Mouse (Mus musculus): ENCODE measurements at regions not wholly inside any gene's neighbourhood (a gene's known extent, or its start where the extent isn't known, plus 50 kb on each side); places are given as distances from the start of the nearest gene placed in this dataset.
A peak's percentile ranks its signal among the peaks of the same experiment; 100 is the strongest.

DNA sequence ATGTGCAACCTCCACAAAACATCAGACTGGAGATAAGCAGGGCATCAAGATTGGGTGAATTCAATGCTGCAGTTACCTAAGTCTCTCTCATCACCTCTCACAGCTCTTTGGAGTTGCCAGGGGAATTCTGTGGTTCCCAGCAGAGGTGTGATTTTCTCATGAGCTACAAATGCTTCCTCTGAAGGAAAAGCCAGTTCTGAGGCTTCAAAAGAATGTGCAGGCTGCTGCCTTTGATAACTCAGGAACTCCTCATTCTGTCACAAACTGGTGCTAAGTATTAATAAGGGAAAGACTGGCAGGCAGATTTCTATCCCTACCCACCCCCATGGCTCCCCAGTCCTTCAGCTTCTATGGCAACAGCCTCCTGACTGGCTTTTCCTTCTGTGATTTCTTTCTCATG is 243.8 kb upstream of the Gria1 start:
- H3K36me3 ChIP-seq (ENCODE audit: control insufficient read depth, insufficient read depth) = no peaks in the 10 kb centered on the region
- H3K79me3 ChIP-seq (ENCODE audit: low read depth) = no peaks in the 10 kb centered on the region
- no peaks in the 10 kb centered on the region for H3K79me2 ChIP-seq (ENCODE audit: control insufficient read depth, insufficient read depth)
- H3ac ChIP-seq (ENCODE audit: control insufficient read depth, insufficient read length, low read depth) = no peak overlapping the region
- H3K4me3 ChIP-seq (ENCODE audit: insufficient read depth, poor library complexity, severe bottlenecking) = no peak overlapping the region
- H3K27me3 ChIP-seq (ENCODE audit: control insufficient read depth, insufficient read depth, insufficient read length) = no peaks in the 10 kb centered on the region
- TF ChIP-seq MYOG (IDR thresholded peaks at IDR 0.05; ENCODE audit: control insufficient read depth, extremely low read depth, insufficient read length) (no peak), CTCF (IDR thresholded peaks at IDR 0.05; ENCODE audit: control insufficient read depth, insufficient read depth, insufficient read length) (no peak), MAX (IDR thresholded peaks at IDR 0.05) (no peak), MYOD1 (IDR thresholded peaks at IDR 0.05; ENCODE audit: control insufficient read depth, insufficient read length, low read depth) (no peak), USF1 (IDR thresholded peaks at IDR 0.05; ENCODE audit: low read depth) (no peak), FOSL1 (IDR thresholded peaks at IDR 0.05; ENCODE audit: insufficient read depth, low read length, poor library complexity, severe bottlenecking) (no peak), CEBPB (IDR thresholded peaks at IDR 0.05; ENCODE audit: low read depth) (no peak)

DNA sequence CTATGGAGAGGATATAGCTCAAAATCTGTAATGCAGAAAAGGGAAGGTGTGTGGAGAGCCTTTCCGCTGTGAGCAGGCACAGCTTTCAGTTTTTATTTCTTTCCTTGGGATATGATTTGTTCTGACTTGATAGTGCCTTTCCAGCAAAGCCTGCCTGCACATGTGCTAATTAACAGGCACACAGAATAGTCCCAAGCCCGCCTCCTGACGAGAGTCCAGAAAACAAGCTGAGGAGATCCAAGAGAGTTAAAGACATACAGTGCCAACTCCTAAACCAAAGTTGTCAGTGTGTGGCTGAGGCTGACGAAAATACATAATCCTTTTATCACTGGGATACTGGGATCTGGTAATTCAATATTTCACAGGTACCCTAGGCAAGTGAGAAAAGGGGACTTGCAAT is 224.8 kb upstream of the Gria1 start:
- Histone ChIP-seq H3K36me3 (ENCODE audit: control insufficient read depth, insufficient read depth) (no peaks in the 10 kb centered on the region), H3K27me3 (ENCODE audit: control insufficient read depth, insufficient read depth, insufficient read length) (no peaks in the 10 kb centered on the region), H3K79me3 (ENCODE audit: low read depth) (no peaks in the 10 kb centered on the region), H3ac (ENCODE audit: control insufficient read depth, insufficient read length, low read depth) (no peak overlapping the region), H3K79me2 (ENCODE audit: control insufficient read depth, insufficient read depth) (no peaks in the 10 kb centered on the region), H3K4me3 (ENCODE audit: insufficient read depth, poor library complexity, severe bottlenecking) (no peak overlapping the region)
- TF ChIP-seq FOSL1 (IDR thresholded peaks at IDR 0.05; ENCODE audit: insufficient read depth, low read length, poor library complexity, severe bottlenecking) (no peak), CTCF (IDR thresholded peaks at IDR 0.05; ENCODE audit: control insufficient read depth, insufficient read depth, insufficient read length) (no peak), CEBPB (IDR thresholded peaks at IDR 0.05; ENCODE audit: low read depth) (no peak), USF1 (IDR thresholded peaks at IDR 0.05; ENCODE audit: low read depth) (no peak), MYOG (IDR thresholded peaks at IDR 0.05; ENCODE audit: control insufficient read depth, extremely low read depth, insufficient read length) (no peak), MYOD1 (IDR thresholded peaks at IDR 0.05; ENCODE audit: control insufficient read depth, insufficient read length, low read depth) (no peak), MAX (IDR thresholded peaks at IDR 0.05) (no peak)

DNA sequence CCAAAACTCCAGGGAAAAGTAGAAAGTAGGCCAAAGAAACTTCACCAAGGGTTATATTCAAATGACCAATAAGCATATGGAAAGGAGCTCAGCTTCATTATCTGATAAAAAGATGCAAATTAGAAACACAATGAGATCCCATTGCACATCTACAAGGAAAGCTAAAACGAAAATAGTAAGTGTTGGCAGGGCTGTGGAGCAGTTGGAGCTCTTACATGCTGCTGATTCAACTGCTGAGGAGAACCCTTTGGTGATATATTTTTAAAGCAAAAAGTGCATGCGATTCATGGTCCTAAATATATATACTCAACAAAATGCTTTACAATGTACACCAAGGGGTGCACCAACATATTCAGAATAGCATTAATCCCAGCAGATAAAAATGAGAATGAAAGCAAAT is 218.5 kb upstream of the Gria1 start:
- no peaks in the 10 kb centered on the region for H3K79me3 ChIP-seq (ENCODE audit: low read depth)
- no peak overlapping the region for H3K4me3 ChIP-seq (ENCODE audit: insufficient read depth, poor library complexity, severe bottlenecking)
- TF ChIP-seq CTCF (IDR thresholded peaks at IDR 0.05; ENCODE audit: control insufficient read depth, insufficient read depth, insufficient read length) (no peak), CEBPB (IDR thresholded peaks at IDR 0.05; ENCODE audit: low read depth) (no peak), MAX (IDR thresholded peaks at IDR 0.05) (no peak), MYOG (IDR thresholded peaks at IDR 0.05; ENCODE audit: control insufficient read depth, extremely low read depth, insufficient read length) (no peak), MYOD1 (IDR thresholded peaks at IDR 0.05; ENCODE audit: control insufficient read depth, insufficient read length, low read depth) (no peak), USF1 (IDR thresholded peaks at IDR 0.05; ENCODE audit: low read depth) (no peak)
- H3K36me3 ChIP-seq (ENCODE audit: control insufficient read depth, insufficient read depth) = no peaks in the 10 kb centered on the region
- no peak overlapping the region for H3ac ChIP-seq (ENCODE audit: control insufficient read depth, insufficient read length, low read depth)
- no peaks in the 10 kb centered on the region for H3K27me3 ChIP-seq (ENCODE audit: control insufficient read depth, insufficient read depth, insufficient read length)
- no peaks in the 10 kb centered on the region for H3K79me2 ChIP-seq (ENCODE audit: control insufficient read depth, insufficient read depth)

DNA sequence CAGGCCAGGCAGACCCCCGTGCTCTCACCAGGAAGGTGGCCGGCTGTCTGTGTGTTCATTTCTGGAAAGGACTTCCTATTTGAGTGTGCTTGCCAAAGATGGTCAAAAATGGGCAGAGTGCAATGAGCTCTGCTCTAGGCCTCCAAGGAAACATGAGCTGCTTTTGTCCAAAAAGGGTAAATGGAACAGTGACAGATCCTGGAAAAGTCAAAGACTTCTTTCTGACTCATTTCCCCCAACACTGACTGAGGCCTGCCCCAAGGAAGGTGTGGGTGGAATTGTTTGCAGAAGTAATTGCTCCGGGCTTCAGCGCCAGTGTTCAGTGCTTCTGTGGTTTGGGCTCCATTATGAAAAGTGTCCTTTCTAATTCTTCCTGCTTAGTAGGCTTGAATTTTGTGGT is 203.9 kb upstream of the Gria1 start:
- no peak overlapping the region for H3ac ChIP-seq (ENCODE audit: control insufficient read depth, insufficient read length, low read depth)
- no peaks in the 10 kb centered on the region for H3K27me3 ChIP-seq (ENCODE audit: control insufficient read depth, insufficient read depth, insufficient read length)
- H3K36me3 ChIP-seq (ENCODE audit: control insufficient read depth, insufficient read depth) = no peaks in the 10 kb centered on the region
- no peaks in the 10 kb centered on the region for H3K79me3 ChIP-seq (ENCODE audit: low read depth)
- no peaks in the 10 kb centered on the region for H3K79me2 ChIP-seq (ENCODE audit: control insufficient read depth, insufficient read depth)
- no peak for TF ChIP-seq USF1 (IDR thresholded peaks at IDR 0.05; ENCODE audit: low read depth)
- H3K4me3 ChIP-seq (ENCODE audit: insufficient read depth, poor library complexity, severe bottlenecking) = no peak overlapping the region

DNA sequence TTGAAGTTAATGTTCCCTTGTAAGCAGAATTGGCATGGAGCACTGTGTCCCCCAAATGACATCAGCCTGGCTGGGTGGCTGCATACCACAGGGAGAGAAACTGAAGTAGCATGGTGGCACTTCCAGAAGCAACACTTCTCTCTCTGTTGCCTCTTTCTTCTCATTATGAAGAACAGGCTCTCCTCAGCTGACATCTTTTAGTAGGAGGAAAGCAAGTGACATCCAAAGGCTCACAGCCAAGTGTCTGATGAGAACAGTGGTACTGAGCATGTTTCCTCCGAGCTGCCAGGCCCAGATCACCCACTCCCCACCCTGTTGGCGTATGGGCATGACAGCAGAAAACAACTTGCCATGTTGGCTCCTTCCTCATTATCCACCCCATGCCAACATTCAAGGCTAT is 201.0 kb upstream of the Gria1 start:
- Histone ChIP-seq H3K4me3 (ENCODE audit: insufficient read depth, poor library complexity, severe bottlenecking) (no peak overlapping the region), H3ac (ENCODE audit: control insufficient read depth, insufficient read length, low read depth) (no peak overlapping the region), H3K79me3 (ENCODE audit: low read depth) (no peaks in the 10 kb centered on the region), H3K79me2 (ENCODE audit: control insufficient read depth, insufficient read depth) (no peaks in the 10 kb centered on the region), H3K36me3 (ENCODE audit: control insufficient read depth, insufficient read depth) (no peaks in the 10 kb centered on the region), H3K27me3 (ENCODE audit: control insufficient read depth, insufficient read depth, insufficient read length) (no peaks in the 10 kb centered on the region)
- TF ChIP-seq USF1 (IDR thresholded peaks at IDR 0.05; ENCODE audit: low read depth) = no peak
- TF ChIP-seq MYOD1 (IDR thresholded peaks at IDR 0.05; ENCODE audit: control insufficient read depth, insufficient read length, low read depth) = no peak
- no peak for TF ChIP-seq FOSL1 (IDR thresholded peaks at IDR 0.05; ENCODE audit: insufficient read depth, low read length, poor library complexity, severe bottlenecking)
- no peak for TF ChIP-seq CEBPB (IDR thresholded peaks at IDR 0.05; ENCODE audit: low read depth)
- no peak for TF ChIP-seq MYOG (IDR thresholded peaks at IDR 0.05; ENCODE audit: control insufficient read depth, extremely low read depth, insufficient read length)

DNA sequence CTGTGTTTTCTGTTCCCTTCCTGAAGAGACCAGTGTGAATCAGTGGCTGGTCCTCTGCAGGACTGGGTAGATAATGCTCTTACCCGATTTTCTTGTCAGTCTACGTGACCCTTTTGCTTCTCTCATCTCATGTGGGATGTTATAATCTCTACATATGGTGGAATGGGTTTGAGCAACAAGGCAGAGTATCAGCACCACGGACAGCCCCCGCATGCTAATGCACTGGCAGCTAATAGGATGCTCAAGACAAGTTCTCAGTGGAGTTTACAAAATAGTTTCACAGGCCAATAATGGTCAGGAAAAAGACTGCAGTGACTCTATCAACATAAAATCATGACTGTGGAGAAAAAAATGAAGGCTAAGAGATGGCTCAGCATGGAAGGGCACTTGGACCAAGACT is 199.1 kb upstream of the Gria1 start:
- Histone ChIP-seq H3K36me3 (ENCODE audit: control insufficient read depth, insufficient read depth) (no peaks in the 10 kb centered on the region), H3K4me3 (ENCODE audit: insufficient read depth, poor library complexity, severe bottlenecking) (no peak overlapping the region), H3ac (ENCODE audit: control insufficient read depth, insufficient read length, low read depth) (no peak overlapping the region), H3K79me2 (ENCODE audit: control insufficient read depth, insufficient read depth) (no peaks in the 10 kb centered on the region), H3K79me3 (ENCODE audit: low read depth) (no peaks in the 10 kb centered on the region), H3K27me3 (ENCODE audit: control insufficient read depth, insufficient read depth, insufficient read length) (no peaks in the 10 kb centered on the region)
- no peak for TF ChIP-seq USF1 (IDR thresholded peaks at IDR 0.05; ENCODE audit: low read depth)
- TF ChIP-seq MAX (IDR thresholded peaks at IDR 0.05) = peak; percentile 48

Data from C2C12 (cell line).